Mouse (Mus musculus) brain, embryonic 14.5 days (tissue): ENCODE measurements around the gene Crtap.
"Not testable (repeated sequence)": the region's sequence is repeated elsewhere in the genome, so short reads cannot be mapped to it uniquely, and the experiment has no call there.

Experiments
- CTCF ChIP-seq: fragments of 200-500 bp; IDR thresholded peaks from 2 replicates; pipeline ENCODE4 v1.5.1; 2012; ENCODE audit warnings: inconsistent platforms, mild to moderate bottlenecking, moderate library complexity, borderline replicate concordance; ENCODE audit not compliant: insufficient read depth, insufficient read length; ENCODE audit errors: extremely low read depth
- POLR2A ChIP-seq: fragments of 200-500 bp; IDR thresholded peaks from 2 replicates; pipeline ENCODE4 v1.6.1; 2012; ENCODE audit warnings: mild to moderate bottlenecking, inconsistent platforms, borderline replicate concordance; ENCODE audit not compliant: poor library complexity, insufficient read depth, insufficient read length, severe bottlenecking; ENCODE audit errors: extremely low read depth

DNA sequence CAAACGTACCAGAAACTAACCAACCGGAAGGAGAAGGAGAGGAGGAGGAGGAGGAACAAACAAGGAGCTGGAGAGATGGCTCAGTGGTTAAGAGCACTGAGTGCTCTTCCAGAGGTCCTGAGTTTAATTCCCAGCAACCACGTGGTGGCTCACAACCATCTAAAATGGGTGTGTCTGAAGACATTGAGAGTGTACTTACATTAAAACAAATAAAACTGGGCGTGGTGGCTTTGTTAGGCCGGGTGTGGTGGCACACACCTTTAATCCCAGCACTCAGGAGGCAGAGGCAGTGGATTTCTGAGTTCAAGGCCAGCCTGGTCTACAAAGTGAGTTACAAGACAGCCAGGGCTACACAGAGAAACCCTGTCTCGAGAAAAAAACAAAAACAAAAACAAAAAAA lies 3.7 kb upstream of the Crtap start:
- TF ChIP-seq POLR2A, CTCF: not testable (repeated sequence)
